Mouse (Mus musculus) spleen, postnatal 4 days (tissue): Measurements from ENCODE around the gene Snw1.
"Not testable (repeated sequence)": the region's sequence is repeated elsewhere in the genome, so short reads cannot be mapped to it uniquely, and the experiment has no call there.

ENCODE experiments used
- DNase-seq, 2 experiments: peaks; one replicate each; pipeline ENCODE4 v3.0.0; 2022; ENCODE audit warnings: low spot score in 2 of 2

The Snw1 gene

GRCm38 (mm10) chr12:87471964-87472786, at the start of gene Snw1:
Gene Snw1, minus strand, starts transcription at chr12:87472274.
- DNase-seq, result peak; percentile 88 to 95

- DNase-seq, result not testable (repeated sequence)
Observed at GRCm38 (mm10) chr12:87519616-87520015, 47.5 kb upstream of the Snw1 start.

GRCm38 (mm10) chr12:87514016-87514415, 41.9 kb upstream of the Snw1 start, which contains the start of gene Gm8300:
Gene Gm8300, plus strand, starts transcription at chr12:87514316.
- not testable (repeated sequence) for DNase-seq

- not testable (repeated sequence) for DNase-seq
Observed at GRCm38 (mm10) chr12:87494421-87494820, 22.3 kb upstream of the Snw1 start, which contains the start of gene Gm5788. Gene Gm5788, plus strand, starts transcription at chr12:87494721.

GRCm38 (mm10) chr12:87488683-87489082, 16.6 kb upstream of the Snw1 start:
- DNase-seq, result not testable (repeated sequence)

- not testable (repeated sequence) for DNase-seq
Observed at GRCm38 (mm10) chr12:87482482-87482881, 10.4 kb upstream of the Snw1 start.

GRCm38 (mm10) chr12:87474756-87475155, 2.7 kb upstream of the Snw1 start:
- no peak for DNase-seq

GRCm38 (mm10) chr12:87471421-87471963, 582 bp downstream of the Snw1 start:
- no peak for DNase-seq

GRCm38 (mm10) chr12:87470263-87471136, 1.6 kb downstream of the Snw1 start:
- no peak for DNase-seq

- DNase-seq, result no peak
Observed at GRCm38 (mm10) chr12:87464678-87465297, 7.3 kb downstream of the Snw1 start.

- DNase-seq, result no peak
Observed at GRCm38 (mm10) chr12:87449456-87449855, 22.6 kb downstream of the Snw1 start.

- DNase-seq, result no peak
Observed at GRCm38 (mm10) chr12:87444211-87444610, 27.9 kb downstream of the Snw1 start.

- peak; percentile 83 to 90 for DNase-seq
Observed at GRCm38 (mm10) chr12:87443700-87444122, 28.4 kb downstream of the Snw1 start, which contains the start of the genes Slirp and Alkbh1. Gene Slirp, plus strand, starts transcription at chr12:87443896. Gene Alkbh1, minus strand, starts transcription at chr12:87444017.

- no peak for DNase-seq
Observed at GRCm38 (mm10) chr12:87443115-87443699, 28.9 kb downstream of the Snw1 start.

GRCm38 (mm10) chr12:87442177-87443114, 29.6 kb downstream of the Snw1 start:
- DNase-seq, result no peak

GRCm38 (mm10) chr12:87428885-87429284, 43.2 kb downstream of the Snw1 start:
- DNase-seq, result no peak

- no peak for DNase-seq
Observed at GRCm38 (mm10) chr12:87428295-87428694, 43.8 kb downstream of the Snw1 start.

GRCm38 (mm10) chr12:87426354-87427031, 45.6 kb downstream of the Snw1 start:
- no peak for DNase-seq

GRCm38 (mm10) chr12:87424516-87424915, 47.6 kb downstream of the Snw1 start:
- DNase-seq, result no peak
